Mouse (Mus musculus) kidney, adult 2 months (tissue): ENCODE data around the gene Hspb11.

Source experiments
- CTCF ChIP-seq: fragments of 200-500 bp; conservative IDR thresholded peaks from 2 replicates; pipeline ENCODE4 v1.5.1; 2011; ENCODE audit warnings: low read depth, mild to moderate bottlenecking, control low read depth, low read length, moderate library complexity, mixed read lengths; ENCODE audit not compliant: insufficient read depth, insufficient read length
- POLR2A ChIP-seq: fragments of 200-500 bp; IDR thresholded peaks from one replicate; pipeline ENCODE4 v1.6.1; 2011; ENCODE audit warnings: low read depth, low read length, control low read depth

- TF ChIP-seq CTCF (peak; percentile 45), POLR2A (peak; percentile 85)
Observed at GRCm38 (mm10) chr4:107313690-107314478, 60.5 kb downstream of the Hspb11 start, which contains the start of gene Yipf1.
